Mouse (Mus musculus): ENCODE data around the gene N6amt1. TPM values are rescaled to one million over a fixed set of nuclear protein-coding genes. Genes with fewer than 3 reads are reported as not detected.

The N6amt1 gene
- polyA plus RNA-seq (2012; rRNA removed): 3.8 and 3.9 TPM in 2 replicates

GRCm38 (mm10) chr16:87354075-87354583 is at the start of gene N6amt1:
Gene N6amt1 (plus strand): TSS chr16:87354185.
- TF ChIP-seq CTCF (IDR thresholded peaks at IDR 0.05; ENCODE audit: extremely low read depth, insufficient read length, insufficient replicate concordance, low read depth, low read length) (no peak), POLR2A (IDR thresholded peaks at IDR 0.05; ENCODE audit: low read depth, low read length) (no peak; the same call in 1 of the 2 replicates)
- under 1% methylated on average over 48 of the region's 48 CpGs for WGBS
- H3K4me3 ChIP-seq (ENCODE audit: low read depth, low read length): peak within 1 kb of the TSS; percentile 90

GRCm38 (mm10) chr16:87305251-87306011 is 48.6 kb upstream of the N6amt1 start:
- Histone ChIP-seq H3K27me3 (ENCODE audit: control insufficient read depth, insufficient read depth, low read length) (no peaks in the 10 kb centered on the region), H3K4me1 (ENCODE audit: control insufficient read depth, insufficient read depth, insufficient read length, low read length) (no peaks in the 10 kb centered on the region; the same call in 1 of the 2 replicates), H3K36me3 (ENCODE audit: control insufficient read depth, insufficient read depth, low read length) (no peaks in the 10 kb centered on the region), H3K27ac (ENCODE audit: insufficient read depth, low read depth, low read length) (no peak overlapping the region), H3K4me3 (ENCODE audit: low read depth, low read length) (no peak overlapping the region)
- no peak for TF ChIP-seq POLR2A (IDR thresholded peaks at IDR 0.05; ENCODE audit: low read depth, low read length)
- no peak for TF ChIP-seq CTCF (IDR thresholded peaks at IDR 0.05; ENCODE audit: extremely low read depth, insufficient read length, insufficient replicate concordance, low read depth, low read length)
- WGBS: 60% methylated on average over 11 of the region's 11 CpGs

More at GRCm38 (mm10) chr16:87354075-87354583, at the start of gene N6amt1:
- Histone ChIP-seq H3K4me1 (ENCODE audit: control insufficient read depth, insufficient read depth, insufficient read length, low read length) (no peaks in the 10 kb centered on the region), H3K27me3 (ENCODE audit: control insufficient read depth, insufficient read depth, low read length) (no peaks in the 10 kb centered on the region), H3K27ac (ENCODE audit: insufficient read depth, low read depth, low read length) (peak within 1 kb of the TSS; percentile 92), H3K36me3 (ENCODE audit: control insufficient read depth, insufficient read depth, low read length) (peaks cover 12% of the 10 kb centered on the region)

GRCm38 (mm10) chr16:87307109-87307735 is 46.8 kb upstream of the N6amt1 start:
- Histone ChIP-seq H3K27ac (ENCODE audit: insufficient read depth, low read depth, low read length) (peak overlapping the region; percentile 21; the same call in 1 of the 2 replicates), H3K36me3 (ENCODE audit: control insufficient read depth, insufficient read depth, low read length) (no peaks in the 10 kb centered on the region), H3K4me3 (ENCODE audit: low read depth, low read length) (no peak overlapping the region), H3K27me3 (ENCODE audit: control insufficient read depth, insufficient read depth, low read length) (no peaks in the 10 kb centered on the region), H3K4me1 (ENCODE audit: control insufficient read depth, insufficient read depth, insufficient read length, low read length) (no peaks in the 10 kb centered on the region; the same call in 1 of the 2 replicates)
- TF ChIP-seq CTCF (IDR thresholded peaks at IDR 0.05; ENCODE audit: extremely low read depth, insufficient read length, insufficient replicate concordance, low read depth, low read length): no peak
- 17% methylated on average over 10 of the region's 10 CpGs for WGBS

GRCm38 (mm10) chr16:87310659-87311058 is 43.3 kb upstream of the N6amt1 start:
- Histone ChIP-seq H3K27ac (ENCODE audit: insufficient read depth, low read depth, low read length) (no peak overlapping the region), H3K4me3 (ENCODE audit: low read depth, low read length) (no peak overlapping the region), H3K4me1 (ENCODE audit: control insufficient read depth, insufficient read depth, insufficient read length, low read length) (no peaks in the 10 kb centered on the region; the same call in 1 of the 2 replicates), H3K27me3 (ENCODE audit: control insufficient read depth, insufficient read depth, low read length) (no peaks in the 10 kb centered on the region), H3K36me3 (ENCODE audit: control insufficient read depth, insufficient read depth, low read length) (no peaks in the 10 kb centered on the region)
- WGBS: 86% methylated on average over 4 of the region's 4 CpGs
- TF ChIP-seq CTCF (IDR thresholded peaks at IDR 0.05; ENCODE audit: extremely low read depth, insufficient read length, insufficient replicate concordance, low read depth, low read length): no peak

GRCm38 (mm10) chr16:87318200-87318811 is 35.7 kb upstream of the N6amt1 start:
- Histone ChIP-seq H3K4me3 (ENCODE audit: low read depth, low read length) (no peak overlapping the region), H3K27ac (ENCODE audit: insufficient read depth, low read depth, low read length) (no peak overlapping the region), H3K4me1 (ENCODE audit: control insufficient read depth, insufficient read depth, insufficient read length, low read length) (no peaks in the 10 kb centered on the region), H3K27me3 (ENCODE audit: control insufficient read depth, insufficient read depth, low read length) (no peaks in the 10 kb centered on the region), H3K36me3 (ENCODE audit: control insufficient read depth, insufficient read depth, low read length) (no peaks in the 10 kb centered on the region)
- TF ChIP-seq CTCF (IDR thresholded peaks at IDR 0.05; ENCODE audit: extremely low read depth, insufficient read length, insufficient replicate concordance, low read depth, low read length): no peak
- TF ChIP-seq POLR2A (IDR thresholded peaks at IDR 0.05; ENCODE audit: low read depth, low read length): no peak
- WGBS: 34% methylated on average over 5 of the region's 5 CpGs

- Histone ChIP-seq H3K4me3 (ENCODE audit: low read depth, low read length) (no peak overlapping the region), H3K36me3 (ENCODE audit: control insufficient read depth, insufficient read depth, low read length) (no peaks in the 10 kb centered on the region), H3K27ac (ENCODE audit: insufficient read depth, low read depth, low read length) (no peak overlapping the region), H3K27me3 (ENCODE audit: control insufficient read depth, insufficient read depth, low read length) (no peaks in the 10 kb centered on the region), H3K4me1 (ENCODE audit: control insufficient read depth, insufficient read depth, insufficient read length, low read length) (no peaks in the 10 kb centered on the region)
- WGBS: 91% methylated on average over 5 of the region's 5 CpGs
- TF ChIP-seq POLR2A (IDR thresholded peaks at IDR 0.05; ENCODE audit: low read depth, low read length): no peak
- no peak for TF ChIP-seq CTCF (IDR thresholded peaks at IDR 0.05; ENCODE audit: extremely low read depth, insufficient read length, insufficient replicate concordance, low read depth, low read length)
These were observed 35.0 kb upstream of the N6amt1 start for GRCm38 (mm10) chr16:87318998-87319397.

Data from small intestine, adult 2 months (tissue).